Mouse (Mus musculus): ENCODE measurements around the gene 9930021J03Rik. TPM values are rescaled to one million over a fixed set of nuclear protein-coding genes. Genes with fewer than 3 reads are reported as not detected.

The 9930021J03Rik gene
- polyA plus RNA-seq, 1 experiment from 2014 or later, result 7.8 TPM

- no peak for ATAC-seq (ENCODE audit: low FRiP score)
- Histone ChIP-seq H3K36me3 (no peaks in the 10 kb centered on the region), H3K9ac (no peak overlapping the region), H3K4me2 (0 out of 2 replicates have a peak overlapping the region, but pooled peaks have one; percentile 17), H3K27ac (no peak overlapping the region), H3K4me1 (replicated peaks) (no peaks in the 10 kb centered on the region), H3K27me3 (no peaks in the 10 kb centered on the region), H3K9me3 (no peaks in the 10 kb centered on the region), H3K4me3 (no peak overlapping the region)
- WGBS, result 75% methylated on average over 14 of the region's 14 CpGs
These were observed 97.8 kb downstream of the 9930021J03Rik start for GRCm38 (mm10) chr19:29708003-29708402.

DNA sequence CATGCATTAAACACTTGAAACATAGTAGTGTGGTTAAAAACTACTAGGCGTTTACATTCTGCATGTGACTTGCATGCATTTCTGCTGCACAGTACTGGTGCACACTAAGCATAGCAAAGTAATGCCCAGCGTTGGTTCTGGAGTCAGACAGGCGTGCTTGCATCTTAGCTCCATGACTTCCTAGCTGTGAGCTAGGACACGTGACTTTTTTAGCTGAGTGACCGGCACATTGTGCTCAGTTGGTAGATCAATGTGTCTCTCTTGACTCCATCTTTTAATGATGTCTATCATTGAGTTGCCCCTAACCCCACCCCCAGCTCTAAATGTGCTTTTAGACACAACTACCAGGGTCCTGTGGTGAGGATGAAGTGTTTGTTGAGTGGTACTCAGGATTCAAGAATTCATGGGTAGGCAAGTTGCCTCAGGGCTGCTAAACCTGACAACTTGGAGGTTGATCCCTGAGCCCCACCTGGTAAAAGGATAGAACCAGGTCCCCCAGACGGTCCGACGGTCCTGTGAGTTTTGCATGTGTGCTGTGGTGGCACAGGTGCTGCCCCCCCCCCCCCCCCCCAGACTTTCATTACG lies 98.4 kb downstream of the 9930021J03Rik start:
- ATAC-seq (ENCODE audit: low FRiP score), result no peak
- no peak overlapping the region for H3K27ac ChIP-seq
- no peaks in the 10 kb centered on the region for H3K9me3 ChIP-seq
- H3K4me3 ChIP-seq, result no peak overlapping the region
- no peak overlapping the region for H3K9ac ChIP-seq
- no peaks in the 10 kb centered on the region for H3K27me3 ChIP-seq
- no peaks in the 10 kb centered on the region for H3K36me3 ChIP-seq
- 91% methylated on average over 9 of the region's 9 CpGs for WGBS
- no peaks in the 10 kb centered on the region for H3K4me1 ChIP-seq (replicated peaks)
- H3K4me2 ChIP-seq, result no peak overlapping the region

DNA sequence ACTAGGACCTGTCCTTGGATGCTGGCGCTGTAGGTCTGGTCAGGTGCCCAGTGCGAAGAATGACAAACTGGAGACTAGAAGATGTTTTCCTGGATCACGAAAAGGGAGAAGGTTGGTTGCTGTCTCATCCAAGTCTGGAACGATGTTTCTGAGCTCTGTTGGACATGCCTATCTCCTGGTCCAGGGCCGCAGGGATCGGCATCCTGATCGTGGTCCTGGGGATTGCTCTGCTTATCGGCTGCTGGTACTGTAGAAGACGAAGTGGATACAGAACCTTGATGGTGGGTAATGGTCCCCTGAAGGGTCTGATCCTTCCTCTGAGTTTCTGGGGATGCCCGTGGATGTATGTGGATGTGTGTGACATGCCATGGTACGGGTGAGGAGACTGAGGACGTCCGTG lies 101.4 kb downstream of the 9930021J03Rik start:
- no peak overlapping the region for H3K27ac ChIP-seq
- no peaks in the 10 kb centered on the region for H3K27me3 ChIP-seq
- ATAC-seq (ENCODE audit: low FRiP score), result no peak

GRCm38 (mm10) chr19:29701707-29702106 lies 104.1 kb downstream of the 9930021J03Rik start:
- H3K4me2 ChIP-seq, result no peak overlapping the region
- H3K27me3 ChIP-seq, result no peaks in the 10 kb centered on the region
- H3K9ac ChIP-seq, result no peak overlapping the region
- ATAC-seq (ENCODE audit: low FRiP score), result no peak
- H3K4me1 ChIP-seq (replicated peaks), result no peaks in the 10 kb centered on the region
- no peaks in the 10 kb centered on the region for H3K9me3 ChIP-seq
- H3K27ac ChIP-seq, result no peak overlapping the region
- WGBS, result 69% methylated on average over 4 of the region's 4 CpGs
- H3K36me3 ChIP-seq, result no peaks in the 10 kb centered on the region
- H3K4me3 ChIP-seq, result no peak overlapping the region

More for the DNA sequence above, 101.4 kb downstream of the 9930021J03Rik start:
- H3K9me3 ChIP-seq, result no peaks in the 10 kb centered on the region
- no peak overlapping the region for H3K4me3 ChIP-seq
- no peaks in the 10 kb centered on the region for H3K4me1 ChIP-seq (replicated peaks)
- H3K36me3 ChIP-seq, result no peaks in the 10 kb centered on the region
- H3K9ac ChIP-seq, result no peak overlapping the region
- no peak overlapping the region for H3K4me2 ChIP-seq
- 95% methylated on average over 13 of the region's 13 CpGs for WGBS

DNA sequence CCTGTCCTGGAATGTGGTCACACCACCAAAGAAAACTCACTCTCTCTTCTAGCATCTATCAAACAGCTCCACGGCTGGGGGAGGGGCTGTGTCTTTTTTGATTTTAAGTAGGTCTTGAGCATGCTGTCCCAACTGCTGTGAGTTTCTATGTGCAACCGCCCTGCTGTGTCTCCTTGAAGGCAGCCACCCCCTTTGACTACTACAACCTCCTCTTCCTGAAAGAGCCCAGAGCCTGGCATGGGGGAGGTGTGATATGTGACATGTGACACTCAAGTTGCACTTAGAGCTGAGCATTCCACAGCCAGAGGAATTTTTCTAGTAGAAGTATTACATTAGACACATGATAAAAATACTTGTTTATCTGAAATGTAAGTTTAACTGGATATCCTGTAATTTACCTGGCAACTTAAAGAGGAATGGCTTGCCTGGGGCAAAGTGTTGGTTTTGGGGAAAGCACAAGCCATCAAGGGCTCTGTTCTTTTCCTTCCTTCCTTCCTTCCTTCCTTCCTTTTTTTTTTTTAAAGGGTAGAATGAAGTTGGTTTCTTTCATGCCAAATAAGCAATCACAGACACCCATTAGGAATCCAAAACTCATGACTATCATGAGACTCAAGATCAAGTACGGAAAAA lies 108.4 kb downstream of the 9930021J03Rik start, which contains the start of gene Mlana:
Gene Mlana, plus strand, starts transcription at position 580 of the 630 bp plus-strand sequence.
- Histone ChIP-seq H3K4me2 (no peak within 1 kb of the TSS), H3K4me1 (replicated peaks) (no peaks in the 10 kb centered on the region), H3K27ac (no peak within 1 kb of the TSS), H3K27me3 (no peaks in the 10 kb centered on the region), H3K9ac (no peak within 1 kb of the TSS), H3K9me3 (no peaks in the 10 kb centered on the region), H3K36me3 (no peaks in the 10 kb centered on the region), H3K4me3 (no peak within 1 kb of the TSS)
- ATAC-seq (ENCODE audit: low FRiP score), result no peak
- 46% methylated on average over 3 of the region's 3 CpGs for WGBS

GRCm38 (mm10) chr19:29696840-29697239 lies 108.9 kb downstream of the 9930021J03Rik start:
- Histone ChIP-seq H3K4me3 (no peak overlapping the region), H3K4me1 (replicated peaks) (no peaks in the 10 kb centered on the region), H3K4me2 (no peak overlapping the region), H3K9me3 (no peaks in the 10 kb centered on the region), H3K27me3 (no peaks in the 10 kb centered on the region), H3K9ac (no peak overlapping the region), H3K36me3 (no peaks in the 10 kb centered on the region), H3K27ac (no peak overlapping the region)
- ATAC-seq (ENCODE audit: low FRiP score), result no peak

DNA sequence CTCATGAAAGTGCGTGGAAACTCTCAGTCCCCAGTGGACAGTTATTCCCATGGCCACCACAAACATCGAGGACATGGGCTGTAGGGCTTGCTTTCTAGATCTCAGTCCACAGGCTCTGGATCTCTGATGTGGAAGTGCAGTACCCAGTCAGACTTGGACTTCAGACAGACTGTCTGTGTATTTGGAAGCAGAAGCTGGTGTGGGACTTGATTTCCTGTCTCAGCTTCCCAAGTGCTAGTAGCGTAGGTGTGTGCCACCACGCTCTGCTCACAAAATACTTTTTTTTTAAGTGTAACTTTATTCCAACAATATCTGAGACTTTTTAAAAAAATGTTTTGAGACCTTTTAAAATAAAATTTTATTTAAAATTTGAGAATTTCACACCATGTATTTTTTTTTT lies 109.5 kb downstream of the 9930021J03Rik start:
- 95% methylated on average over 4 of the region's 4 CpGs for WGBS
- ATAC-seq (ENCODE audit: low FRiP score), result no peak
- H3K4me1 ChIP-seq (replicated peaks), result no peaks in the 10 kb centered on the region
- H3K4me2 ChIP-seq, result no peak overlapping the region
- H3K9me3 ChIP-seq, result no peaks in the 10 kb centered on the region
- H3K27me3 ChIP-seq, result no peaks in the 10 kb centered on the region
- H3K9ac ChIP-seq, result no peak overlapping the region
- no peaks in the 10 kb centered on the region for H3K36me3 ChIP-seq
- no peak overlapping the region for H3K27ac ChIP-seq
- H3K4me3 ChIP-seq, result no peak overlapping the region

- ATAC-seq (ENCODE audit: low FRiP score), result no peak
- Histone ChIP-seq H3K9me3 (no peaks in the 10 kb centered on the region), H3K36me3 (no peaks in the 10 kb centered on the region), H3K9ac (no peak overlapping the region), H3K4me3 (no peak overlapping the region), H3K27ac (no peak overlapping the region), H3K4me2 (no peak overlapping the region), H3K27me3 (no peaks in the 10 kb centered on the region), H3K4me1 (replicated peaks) (no peaks in the 10 kb centered on the region)
- WGBS, result 90% methylated on average over 10 of the region's 10 CpGs
These were observed 110.7 kb downstream of the 9930021J03Rik start for GRCm38 (mm10) chr19:29695071-29695470.

DNA sequence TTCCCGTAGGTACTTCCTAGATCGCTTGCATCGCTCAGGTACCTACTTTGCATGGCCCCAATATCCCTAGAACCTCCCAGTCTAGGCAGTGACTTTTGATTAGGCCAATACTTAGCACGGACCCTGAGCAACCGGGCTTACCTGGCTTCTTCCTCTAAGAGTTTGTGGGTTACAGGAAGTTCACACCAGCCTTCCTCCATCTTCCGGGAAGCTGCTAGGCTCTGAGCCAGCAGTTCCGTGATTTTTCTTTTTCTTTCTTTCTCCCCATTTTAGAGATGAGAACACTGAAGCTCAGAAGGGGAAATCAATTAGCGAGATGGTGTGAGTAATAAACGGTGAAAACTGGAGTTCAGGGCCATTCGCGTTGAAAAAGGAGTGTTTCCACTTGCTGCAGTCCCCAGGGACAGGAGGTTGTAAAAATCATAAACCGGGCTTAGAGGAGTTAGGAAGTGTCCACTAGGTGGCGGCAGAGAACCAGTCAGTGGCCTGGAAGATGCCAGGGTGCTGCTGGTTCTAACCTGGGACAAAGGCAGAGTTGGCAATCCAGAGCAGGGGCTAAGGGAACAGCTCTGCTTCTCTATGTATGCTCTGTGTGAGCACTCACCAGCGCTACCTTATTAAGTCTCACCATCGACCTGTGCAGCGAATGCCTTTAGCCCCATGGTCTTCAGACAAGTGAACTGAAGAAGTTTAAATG lies 121.8 kb downstream of the 9930021J03Rik start:
- ATAC-seq (ENCODE audit: low FRiP score), result 0 out of 2 replicates have a peak, but pooled peaks have one; percentile 59
- Histone ChIP-seq H3K36me3 (no peaks in the 10 kb centered on the region), H3K4me3 (no peak overlapping the region), H3K27me3 (no peaks in the 10 kb centered on the region), H3K4me1 (replicated peaks) (no peaks in the 10 kb centered on the region), H3K9me3 (peaks cover 3% of the 10 kb centered on the region; the same call in 1 of the 2 replicates), H3K9ac (no peak overlapping the region), H3K4me2 (no peak overlapping the region), H3K27ac (no peak overlapping the region)
- WGBS, result 54% methylated on average over 16 of the region's 16 CpGs

- H3K4me2 ChIP-seq, result no peak overlapping the region
- no peak overlapping the region for H3K4me3 ChIP-seq
- H3K4me1 ChIP-seq (replicated peaks), result no peaks in the 10 kb centered on the region
- H3K27me3 ChIP-seq, result no peaks in the 10 kb centered on the region
- H3K36me3 ChIP-seq, result no peaks in the 10 kb centered on the region
- no peak overlapping the region for H3K9ac ChIP-seq
- no peak for ATAC-seq (ENCODE audit: low FRiP score)
- no peak overlapping the region for H3K27ac ChIP-seq
- peaks cover 3% of the 10 kb centered on the region; the same call in 1 of the 2 replicates for H3K9me3 ChIP-seq
- 91% methylated on average over 13 of the region's 13 CpGs for WGBS
These were observed 125.3 kb downstream of the 9930021J03Rik start for GRCm38 (mm10) chr19:29680182-29681152.

GRCm38 (mm10) chr19:29678181-29678778 lies 127.5 kb downstream of the 9930021J03Rik start:
- ATAC-seq (ENCODE audit: low FRiP score), result no peak
- Histone ChIP-seq H3K4me2 (no peak overlapping the region), H3K36me3 (no peaks in the 10 kb centered on the region), H3K4me3 (no peak overlapping the region), H3K4me1 (replicated peaks) (no peaks in the 10 kb centered on the region), H3K9me3 (no peaks in the 10 kb centered on the region), H3K27ac (no peak overlapping the region), H3K27me3 (no peaks in the 10 kb centered on the region), H3K9ac (no peak overlapping the region)
- 92% methylated on average over 6 of the region's 6 CpGs for WGBS
